8 mouse cellular contexts compared by ENCODE assay signal in the genomic region with DNA sequence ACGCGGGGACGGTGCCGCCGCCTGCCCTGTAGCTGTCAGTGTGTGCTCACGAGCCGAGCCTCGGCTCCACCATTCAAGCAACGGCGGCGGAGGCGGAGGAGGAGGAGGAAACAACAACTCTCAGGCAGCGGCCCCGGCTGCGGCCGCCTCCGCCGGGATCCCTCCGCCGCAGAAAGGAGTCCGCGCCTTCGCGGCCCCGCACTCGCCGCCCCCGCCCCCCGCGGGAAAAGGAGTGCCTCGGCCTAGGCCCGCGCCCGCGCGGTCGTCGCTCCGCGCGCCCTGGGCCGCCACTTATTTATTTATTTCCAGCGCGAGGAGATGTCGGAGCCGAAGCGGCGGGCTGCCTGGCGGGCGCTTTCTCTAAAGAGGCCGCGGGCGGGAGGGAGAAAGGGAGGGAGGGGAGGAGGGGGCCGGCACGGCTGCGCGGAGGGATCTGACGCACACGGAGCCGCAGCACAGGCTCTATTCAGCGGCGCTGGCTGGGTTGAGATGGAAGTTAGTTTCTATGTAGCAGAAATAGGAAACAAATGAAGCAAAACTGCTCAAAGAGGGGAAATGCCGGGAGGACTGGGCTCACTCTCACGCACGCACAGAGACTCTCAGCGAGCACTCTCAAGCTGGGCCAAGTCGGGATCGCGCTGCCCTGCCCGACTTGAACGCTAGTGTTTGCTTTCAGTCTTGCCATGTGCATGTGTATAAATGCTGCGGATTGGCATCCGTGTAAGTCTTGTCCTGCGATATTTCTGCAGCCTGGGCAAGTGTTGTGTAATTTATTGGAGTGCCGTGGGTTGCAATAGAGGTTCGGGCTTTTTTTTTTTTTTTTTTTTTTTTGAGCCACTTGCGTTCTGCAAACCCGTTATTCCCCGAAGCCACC. TPM values are rescaled to one million over a fixed set of nuclear protein-coding genes. Genes with fewer than 3 reads are reported as not detected.
DNase-seq lines count a peak whose midpoint lies in the region; ATAC-seq and TF ChIP-seq lines count a peak whose summit lies in the region.

A gene (minus strand): TSS at position 175 of the 874 bp plus-strand sequence.

- peak within 1 kb of the TSS; percentile 98 for H3K27ac ChIP-seq in embryonic facial prominence, embryonic 14.5 days (replicated peaks; ENCODE audit: low read depth, low read length)
- peak within 1 kb of the TSS; percentile 94 for H3K27ac ChIP-seq in heart, adult 2 months
- H3K27ac ChIP-seq in limb, embryonic 15.5 days, result peak within 1 kb of the TSS; percentile 99

- H3K9me3 ChIP-seq in embryonic facial prominence, embryonic 14.5 days (ENCODE audit: control insufficient read depth, low read length), result no peaks in the 10 kb centered on the region
- no peaks in the 10 kb centered on the region for H3K9me3 ChIP-seq in limb, embryonic 15.5 days

- peak; percentile 32 for TF ChIP-seq CTCF in heart, adult 2 months (IDR thresholded peaks at IDR 0.05)

- peak; percentile 87 for DNase-seq in 3T3-L1 (ENCODE audit: low read depth, low spot score)
- peak; percentile 89 to 93 for DNase-seq in adrenal gland, postnatal 4 days (ENCODE audit: low spot score in 2 of 2)
- DNase-seq in embryonic facial prominence, embryonic 14.5 days (ENCODE audit: low spot score), result peak; percentile 97
- peak; percentile 96 to 97 for DNase-seq in heart, adult 2 months
- DNase-seq in kidney, adult 9 months, result peak; percentile 94
- peak; percentile 69 to 87 for DNase-seq in monocyte, adult 2 months (ENCODE audit: low read depth in 1 of 2, low spot score in 2 of 2)
- DNase-seq in spleen, postnatal 36 days (ENCODE audit: low spot score in 2 of 2), result peak; percentile 89 to 92

- TF ChIP-seq POLR2A in heart, adult 2 months (IDR thresholded peaks at IDR 0.05; ENCODE audit: insufficient read depth, low read depth, low read length), result peak; percentile 85

- ATAC-seq in embryonic facial prominence, embryonic 14.5 days (ENCODE audit: low read depth), result peak; percentile 83
- ATAC-seq in limb, embryonic 15.5 days (ENCODE audit: insufficient number of reproducible peaks, low FRiP score, low TSS enrichment, low read depth), result peak; percentile 85

- 0 out of 2 replicates have a peak, but pooled peaks have one; percentile 6 for TF ChIP-seq EP300 in heart, adult 2 months (IDR thresholded peaks at IDR 0.05; ENCODE audit: insufficient read depth, low read depth, low read length)

- H3K4me2 ChIP-seq in embryonic facial prominence, embryonic 14.5 days (ENCODE audit: low read depth, low read length), result peak within 1 kb of the TSS; percentile 67
- H3K4me2 ChIP-seq in limb, embryonic 15.5 days, result peak within 1 kb of the TSS; percentile 56

- H3K79me2 ChIP-seq in heart, adult 2 months (replicated peaks; ENCODE audit: control insufficient read depth, insufficient read depth, low read length), result no peaks in the 10 kb centered on the region

- intact Hi-C loops in heart, adult 2 months (cut with DNase I), result loop anchor here (5.0 to 10.0 kb wide), 4 partner anchors 47 to 467 kb away; a partner anchor contains a TSS

- H3K36me3 ChIP-seq in embryonic facial prominence, embryonic 14.5 days (ENCODE audit: control insufficient read depth, insufficient read depth, low read length), result 0 out of 2 replicates have a peak, but pooled peaks cover 2% of the 10 kb centered on the region
- peaks cover 11% of the 10 kb centered on the region for H3K36me3 ChIP-seq in heart, adult 2 months (ENCODE audit: control insufficient read depth, insufficient read depth, low read length)
- no peaks in the 10 kb centered on the region for H3K36me3 ChIP-seq in limb, embryonic 15.5 days

- no peaks in the 10 kb centered on the region for H3K27me3 ChIP-seq in embryonic facial prominence, embryonic 14.5 days (replicated peaks; ENCODE audit: control insufficient read depth, insufficient read depth, low read length)
- H3K27me3 ChIP-seq in heart, adult 2 months (ENCODE audit: control insufficient read depth, insufficient read depth, low read length), result no peaks in the 10 kb centered on the region
- H3K27me3 ChIP-seq in limb, embryonic 15.5 days, result no peaks in the 10 kb centered on the region

- under 1% methylated on average over 56 of the region's 79 CpGs for WGBS in embryonic facial prominence, embryonic 14.5 days
- WGBS in heart, adult 2 months, result under 1% methylated on average over 78 of the region's 79 CpGs
- under 1% methylated on average over 67 of the region's 79 CpGs for WGBS in limb, embryonic 15.5 days

- H3K9ac ChIP-seq in embryonic facial prominence, embryonic 14.5 days (ENCODE audit: low read depth, low read length), result peak within 1 kb of the TSS; percentile 97
- peak within 1 kb of the TSS; percentile 100 for H3K9ac ChIP-seq in heart, adult 2 months (ENCODE audit: low read depth, low read length)
- H3K9ac ChIP-seq in limb, embryonic 15.5 days, result peak within 1 kb of the TSS; percentile 91

- peak within 1 kb of the TSS; percentile 90 for H3K4me3 ChIP-seq in embryonic facial prominence, embryonic 14.5 days (ENCODE audit: low read depth, low read length)
- H3K4me3 ChIP-seq in heart, adult 2 months, result peak within 1 kb of the TSS; percentile 78
- peak within 1 kb of the TSS; percentile 78 for H3K4me3 ChIP-seq in limb, embryonic 15.5 days

- H3K4me1 ChIP-seq in embryonic facial prominence, embryonic 14.5 days (ENCODE audit: control insufficient read depth, insufficient read depth, low read length), result peaks cover 12% of the 10 kb centered on the region
- H3K4me1 ChIP-seq in heart, adult 2 months (ENCODE audit: control insufficient read depth, insufficient read depth, low read length), result peaks cover 2% of the 10 kb centered on the region; the same call in 1 of the 2 replicates
- peaks cover 6% of the 10 kb centered on the region; the same call in 1 of the 2 replicates for H3K4me1 ChIP-seq in limb, embryonic 15.5 days

RNA-seq across cellular contexts. Expression of the gene that starts here (rescaled TPM):
- 10 to 100 TPM; 89.2 to 96.2 TPM for total RNA-seq in adrenal gland, postnatal 4 days (2021)
- 72.8 and 81.4 TPM in 2 replicates for polyA plus RNA-seq in embryonic facial prominence, embryonic 14.5 days (2014; fragmentation: Nextera tagmentation; extraction: Ambion mirVana)
- 10 to 100 TPM; 29.0 to 29.3 TPM for total RNA-seq in heart, adult 2 months (2021)
- 2.6 and 6.4 TPM in 2 replicates for polyA plus RNA-seq in heart, adult 2 months (2012; rRNA removed)
- 86.1 and 87.9 TPM in 2 replicates for polyA plus RNA-seq in limb, embryonic 15.5 days (2015; fragmentation: Nextera tagmentation; extraction: Ambion mirVana)

Comparison
In these comparisons a context has a peak if more than half of its experiments do, and no peak if none do; other contexts are left out.
1. Peak in every context shown above with its lines: DNase-seq, ATAC-seq, H3K4me3 ChIP-seq and H3K27ac ChIP-seq.